Mouse (Mus musculus): ENCODE measurements around the gene Cdk15. TPM values are rescaled to one million over a fixed set of nuclear protein-coding genes. Genes with fewer than 3 reads are reported as not detected.
A peak's percentile ranks its signal among the peaks of the same experiment; 100 is the strongest.

Cdk15 gene
- polyA plus RNA-seq, 1 experiment from 2014 or later = not detected

- ATAC-seq (ENCODE audit: insufficient read depth) (no peak), DNase-seq (no peak)
- H3K4me1 ChIP-seq (ENCODE audit: insufficient read depth) = 0 out of 2 replicates have a peak, but pooled peaks cover 5% of the 10 kb centered on the region
- no peak overlapping the region for H3K4me2 ChIP-seq
- no peak overlapping the region for H3K4me3 ChIP-seq (ENCODE audit: low read depth, low read length)
- H3K9ac ChIP-seq = no peak overlapping the region
- no peaks in the 10 kb centered on the region for H3K9me3 ChIP-seq (ENCODE audit: low read depth, low read length)
- H3K27me3 ChIP-seq (ENCODE audit: insufficient read depth, low read length) = no peaks in the 10 kb centered on the region
- H3K27ac ChIP-seq (ENCODE audit: low read depth) = no peak overlapping the region
- 54% methylated on average over 3 of the region's 3 CpGs for WGBS
- TF ChIP-seq CTCF (IDR thresholded peaks at IDR 0.05; ENCODE audit: low read depth) = no peak
- H3K36me3 ChIP-seq (ENCODE audit: insufficient read depth) = no peaks in the 10 kb centered on the region
These were observed 15.5 kb downstream of the Cdk15 start for GRCm38 (mm10) chr1:59272189-59272588.

GRCm38 (mm10) chr1:59285880-59286279, 29.2 kb downstream of the Cdk15 start:
- H3K4me3 ChIP-seq (ENCODE audit: low read depth, low read length) = no peak overlapping the region
- H3K9me3 ChIP-seq (ENCODE audit: low read depth, low read length) = no peaks in the 10 kb centered on the region
- no peaks in the 10 kb centered on the region for H3K36me3 ChIP-seq (ENCODE audit: insufficient read depth)
- no peak overlapping the region for H3K9ac ChIP-seq
- ATAC-seq (ENCODE audit: insufficient read depth) = no peak
- TF ChIP-seq CTCF (IDR thresholded peaks at IDR 0.05; ENCODE audit: low read depth) = no peak
- no peak overlapping the region for H3K27ac ChIP-seq (ENCODE audit: low read depth)
- H3K27me3 ChIP-seq (ENCODE audit: insufficient read depth, low read length) = no peaks in the 10 kb centered on the region
- WGBS = 76% methylated on average over 5 of the region's 5 CpGs
- no peaks in the 10 kb centered on the region for H3K4me1 ChIP-seq (ENCODE audit: insufficient read depth)
- H3K4me2 ChIP-seq = no peak overlapping the region
- DNase-seq = no peak

- ATAC-seq (ENCODE audit: insufficient read depth) = no peak
These were observed 29.7 kb downstream of the Cdk15 start for GRCm38 (mm10) chr1:59286316-59286850.

GRCm38 (mm10) chr1:59287733-59288132, 31.0 kb downstream of the Cdk15 start:
- H3K4me3 ChIP-seq (ENCODE audit: low read depth, low read length) = no peak overlapping the region
- H3K4me2 ChIP-seq = no peak overlapping the region
- no peak for ATAC-seq (ENCODE audit: insufficient read depth)
- H3K9me3 ChIP-seq (ENCODE audit: low read depth, low read length) = no peaks in the 10 kb centered on the region
- H3K36me3 ChIP-seq (ENCODE audit: insufficient read depth) = no peaks in the 10 kb centered on the region
- H3K9ac ChIP-seq = no peak overlapping the region
- H3K27ac ChIP-seq (ENCODE audit: low read depth) = no peak overlapping the region
- no peak for TF ChIP-seq CTCF (IDR thresholded peaks at IDR 0.05; ENCODE audit: low read depth)
- H3K27me3 ChIP-seq (ENCODE audit: insufficient read depth, low read length) = no peaks in the 10 kb centered on the region
- DNase-seq = no peak
- H3K4me1 ChIP-seq (ENCODE audit: insufficient read depth) = no peaks in the 10 kb centered on the region
- WGBS = 68% methylated on average over 8 of the region's 8 CpGs

More at GRCm38 (mm10) chr1:59286316-59286850, 29.7 kb downstream of the Cdk15 start:
- Histone ChIP-seq H3K4me3 (ENCODE audit: low read depth, low read length) (no peak overlapping the region), H3K4me2 (no peak overlapping the region), H3K9ac (no peak overlapping the region), H3K4me1 (ENCODE audit: insufficient read depth) (no peaks in the 10 kb centered on the region), H3K9me3 (ENCODE audit: low read depth, low read length) (no peaks in the 10 kb centered on the region), H3K27ac (ENCODE audit: low read depth) (no peak overlapping the region), H3K36me3 (ENCODE audit: insufficient read depth) (no peaks in the 10 kb centered on the region), H3K27me3 (ENCODE audit: insufficient read depth, low read length) (no peaks in the 10 kb centered on the region)
- TF ChIP-seq CTCF (IDR thresholded peaks at IDR 0.05; ENCODE audit: low read depth) = peak; percentile 21; the same call in 1 of the 2 replicates
- DNase-seq = no peak
- WGBS = 76% methylated on average over 13 of the region's 13 CpGs

- Histone ChIP-seq H3K4me1 (ENCODE audit: insufficient read depth) (no peaks in the 10 kb centered on the region), H3K9me3 (ENCODE audit: low read depth, low read length) (no peaks in the 10 kb centered on the region), H3K36me3 (ENCODE audit: insufficient read depth) (no peaks in the 10 kb centered on the region), H3K27me3 (ENCODE audit: insufficient read depth, low read length) (no peaks in the 10 kb centered on the region), H3K9ac (no peak overlapping the region), H3K4me2 (no peak overlapping the region), H3K27ac (ENCODE audit: low read depth) (no peak overlapping the region), H3K4me3 (ENCODE audit: low read depth, low read length) (no peak overlapping the region)
- DNase-seq = no peak
- no peak for ATAC-seq (ENCODE audit: insufficient read depth)
- WGBS = 43% methylated on average over 2 of the region's 2 CpGs
- no peak for TF ChIP-seq CTCF (IDR thresholded peaks at IDR 0.05; ENCODE audit: low read depth)
These were observed 34.9 kb downstream of the Cdk15 start for GRCm38 (mm10) chr1:59291652-59292051.

GRCm38 (mm10) chr1:59295769-59296168, 39.1 kb downstream of the Cdk15 start:
- DNase-seq = peak; percentile 17
- no peak for TF ChIP-seq CTCF (IDR thresholded peaks at IDR 0.05; ENCODE audit: low read depth)
- H3K4me1 ChIP-seq (ENCODE audit: insufficient read depth) = peaks cover 6% of the 10 kb centered on the region; the same call in 1 of the 2 replicates
- no peaks in the 10 kb centered on the region for H3K9me3 ChIP-seq (ENCODE audit: low read depth, low read length)
- no peak overlapping the region for H3K4me2 ChIP-seq
- H3K27me3 ChIP-seq (ENCODE audit: insufficient read depth, low read length) = no peaks in the 10 kb centered on the region
- H3K4me3 ChIP-seq (ENCODE audit: low read depth, low read length) = no peak overlapping the region
- no peak for ATAC-seq (ENCODE audit: insufficient read depth)
- no peak overlapping the region for H3K27ac ChIP-seq (ENCODE audit: low read depth)
- 53% methylated on average over 1 of the region's 1 CpGs for WGBS
- no peak overlapping the region for H3K9ac ChIP-seq
- H3K36me3 ChIP-seq (ENCODE audit: insufficient read depth) = no peaks in the 10 kb centered on the region

- H3K9ac ChIP-seq = no peak overlapping the region
- WGBS = 73% methylated on average over 3 of the region's 3 CpGs
- H3K4me2 ChIP-seq = no peak overlapping the region
- H3K4me1 ChIP-seq (ENCODE audit: insufficient read depth) = peaks cover 6% of the 10 kb centered on the region; the same call in 1 of the 2 replicates
- H3K36me3 ChIP-seq (ENCODE audit: insufficient read depth) = no peaks in the 10 kb centered on the region
- H3K27ac ChIP-seq (ENCODE audit: low read depth) = no peak overlapping the region
- H3K4me3 ChIP-seq (ENCODE audit: low read depth, low read length) = no peak overlapping the region
- H3K9me3 ChIP-seq (ENCODE audit: low read depth, low read length) = no peaks in the 10 kb centered on the region
- H3K27me3 ChIP-seq (ENCODE audit: insufficient read depth, low read length) = no peaks in the 10 kb centered on the region
- no peak for TF ChIP-seq CTCF (IDR thresholded peaks at IDR 0.05; ENCODE audit: low read depth)
- DNase-seq (no peak), ATAC-seq (ENCODE audit: insufficient read depth) (no peak)
These were observed 40.5 kb downstream of the Cdk15 start for GRCm38 (mm10) chr1:59297167-59297566.
